Mouse (Mus musculus) neural tube, embryonic 10.5 days (tissue): ENCODE data around the gene Baiap2l1.

Source experiments
- DNase-seq: peaks from one replicate; pipeline ENCODE4 v3.0.0-alpha.2; 2017; ENCODE audit warnings: low spot score; ENCODE audit errors: extremely low spot score

The Baiap2l1 gene

DNA sequence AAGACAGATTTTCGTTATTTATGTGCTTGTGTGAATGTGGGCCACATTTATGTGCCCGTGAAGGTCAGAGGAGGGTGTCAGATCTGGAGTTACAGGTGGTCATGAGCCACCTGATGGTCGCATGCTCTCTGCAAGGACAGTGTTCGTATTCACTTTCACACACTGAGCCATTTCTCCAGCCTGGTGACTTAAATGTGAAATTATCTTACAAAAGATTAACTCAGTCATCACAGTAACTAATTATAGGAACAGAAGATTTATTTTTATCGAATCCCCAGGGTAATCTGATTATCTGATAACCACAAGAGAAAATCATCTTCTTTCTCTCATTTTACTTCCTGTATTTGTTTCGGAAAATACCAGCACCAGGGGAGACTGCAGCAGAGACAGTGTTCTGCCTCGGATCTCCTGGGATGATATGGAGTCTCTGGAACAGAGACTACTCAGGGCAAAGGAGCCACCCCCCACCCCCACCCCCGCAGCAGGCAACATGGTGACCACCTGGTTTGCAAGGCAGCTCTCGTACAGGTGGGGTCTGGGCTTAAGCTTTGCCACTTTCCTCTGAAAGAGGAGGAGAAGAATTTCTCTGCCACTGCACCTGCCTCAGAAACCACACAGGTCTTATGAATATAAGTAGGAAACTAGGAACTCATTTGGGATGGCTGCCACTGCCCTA, 71.2 kb downstream of the Baiap2l1 start:
- DNase-seq: no peak

DNA sequence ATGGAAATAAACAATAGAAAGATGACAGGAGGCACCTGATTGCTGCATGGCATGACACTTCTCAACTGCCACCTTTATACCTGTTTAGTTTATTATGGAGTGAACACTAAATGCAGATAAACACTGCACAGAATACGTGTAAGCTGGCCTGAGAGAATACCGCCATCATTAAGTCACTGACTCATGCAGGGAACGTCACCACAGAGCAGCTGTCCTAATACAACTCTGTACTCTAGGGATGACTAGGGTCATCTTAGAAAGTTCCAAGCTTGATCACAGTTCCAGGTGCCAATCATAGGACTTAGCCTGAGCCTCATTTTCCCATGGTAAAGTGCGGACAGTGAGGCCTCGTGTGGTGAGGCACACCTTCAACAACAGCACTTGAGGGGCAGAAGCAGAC, 73.3 kb downstream of the Baiap2l1 start:
- no peak for DNase-seq

DNA sequence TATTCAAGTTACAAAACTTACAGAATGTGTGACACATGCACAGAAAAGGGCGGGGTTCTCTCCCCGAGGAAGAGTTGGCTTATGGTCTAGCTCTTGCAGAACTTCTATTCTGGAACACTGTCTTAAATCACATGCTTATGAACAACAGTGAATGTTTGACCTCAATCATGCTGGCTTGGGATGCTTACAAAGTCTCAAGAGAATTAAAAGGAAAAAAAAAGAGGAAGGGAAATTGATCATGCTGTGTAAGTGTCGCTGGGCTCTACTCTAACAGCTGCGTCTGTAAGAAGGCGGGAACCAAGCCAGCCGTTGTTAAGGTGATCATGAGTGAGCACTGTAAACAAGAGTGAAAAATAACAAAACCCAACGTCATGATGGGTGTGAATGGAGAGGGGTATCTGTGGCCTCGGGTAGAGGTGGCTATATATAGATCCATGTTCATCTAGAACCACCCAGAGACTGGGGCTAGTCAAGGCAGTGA, 74.3 kb downstream of the Baiap2l1 start:
- no peak for DNase-seq

DNA sequence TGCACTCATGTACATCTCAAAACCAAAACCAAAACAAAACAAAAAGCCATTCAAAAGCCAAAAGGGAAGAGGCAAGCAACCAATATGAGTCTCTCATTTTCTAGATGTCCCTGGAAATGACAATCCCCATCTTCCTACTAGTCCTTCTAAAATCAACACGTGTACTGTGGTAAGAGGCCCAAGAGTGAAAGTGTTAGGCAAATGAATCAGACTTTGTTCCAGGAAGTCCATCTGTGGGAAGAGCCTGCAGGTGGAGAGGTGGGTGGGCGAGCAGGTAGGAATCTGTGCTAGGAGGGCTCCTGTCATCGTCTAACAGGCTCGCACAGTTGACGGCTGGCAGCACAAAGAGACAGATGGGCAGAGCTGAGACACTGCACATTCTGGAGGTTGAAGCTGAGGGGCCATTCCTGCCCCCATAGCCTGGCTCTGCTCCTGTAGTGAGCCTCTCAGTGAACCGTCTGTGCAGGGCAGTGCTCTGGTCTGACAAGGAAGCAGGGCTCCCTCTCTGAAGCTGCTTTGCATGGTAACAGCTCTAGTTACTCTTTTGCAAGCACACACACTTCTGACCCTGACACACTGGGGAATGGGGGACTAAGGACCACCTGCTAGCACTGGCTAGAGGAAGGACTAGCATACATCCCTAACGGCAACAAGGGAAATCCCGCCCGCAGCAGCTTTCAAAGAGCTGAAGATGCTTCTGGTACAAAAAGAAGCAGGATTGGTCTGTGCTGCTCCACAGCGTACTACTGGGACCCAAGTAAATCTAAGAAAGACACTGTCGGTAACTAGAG, 75.2 kb downstream of the Baiap2l1 start:
- DNase-seq: no peak

DNA sequence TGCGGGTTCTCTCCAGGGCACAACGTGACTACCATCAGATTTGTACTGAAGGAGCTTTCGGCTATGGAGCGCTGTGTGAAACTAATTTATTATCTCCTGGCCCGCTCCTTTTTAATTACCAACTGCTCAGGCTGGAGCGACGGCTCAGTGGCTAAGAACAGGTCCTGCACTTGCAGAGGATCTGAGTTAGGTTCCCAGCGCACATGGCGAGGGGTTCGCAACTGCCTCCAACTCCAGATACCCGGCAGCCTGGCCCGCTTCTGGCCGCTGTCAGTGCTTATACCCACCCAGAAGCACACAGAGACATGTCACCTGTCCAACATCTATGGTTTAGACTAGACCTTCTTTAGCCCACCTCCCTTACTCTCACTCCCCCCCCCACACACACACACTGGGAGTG, 78.0 kb downstream of the Baiap2l1 start:
- DNase-seq: no peak

DNA sequence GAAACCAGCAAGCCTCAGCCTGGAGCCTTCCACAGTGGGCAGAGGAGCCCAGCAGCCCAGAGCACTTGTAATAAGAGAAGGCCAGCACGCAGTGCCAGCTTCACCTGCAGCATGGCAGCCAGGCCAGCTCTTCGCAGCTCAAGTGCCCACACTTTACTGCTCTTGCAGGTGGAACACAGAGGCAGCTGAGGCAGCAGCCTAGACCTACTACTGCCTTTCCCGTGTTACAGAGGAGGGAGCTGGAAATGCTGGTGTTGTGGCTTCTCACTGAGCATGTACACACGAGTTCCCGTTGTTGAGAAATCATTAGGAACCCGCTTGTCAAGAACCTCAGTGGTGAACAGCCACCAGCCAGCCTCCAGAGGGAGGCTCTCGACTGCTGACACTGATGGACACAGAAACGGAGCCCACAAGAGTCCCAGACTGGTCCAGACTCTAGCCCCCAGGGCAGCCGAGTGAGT, 78.8 kb downstream of the Baiap2l1 start:
- DNase-seq: no peak

DNA sequence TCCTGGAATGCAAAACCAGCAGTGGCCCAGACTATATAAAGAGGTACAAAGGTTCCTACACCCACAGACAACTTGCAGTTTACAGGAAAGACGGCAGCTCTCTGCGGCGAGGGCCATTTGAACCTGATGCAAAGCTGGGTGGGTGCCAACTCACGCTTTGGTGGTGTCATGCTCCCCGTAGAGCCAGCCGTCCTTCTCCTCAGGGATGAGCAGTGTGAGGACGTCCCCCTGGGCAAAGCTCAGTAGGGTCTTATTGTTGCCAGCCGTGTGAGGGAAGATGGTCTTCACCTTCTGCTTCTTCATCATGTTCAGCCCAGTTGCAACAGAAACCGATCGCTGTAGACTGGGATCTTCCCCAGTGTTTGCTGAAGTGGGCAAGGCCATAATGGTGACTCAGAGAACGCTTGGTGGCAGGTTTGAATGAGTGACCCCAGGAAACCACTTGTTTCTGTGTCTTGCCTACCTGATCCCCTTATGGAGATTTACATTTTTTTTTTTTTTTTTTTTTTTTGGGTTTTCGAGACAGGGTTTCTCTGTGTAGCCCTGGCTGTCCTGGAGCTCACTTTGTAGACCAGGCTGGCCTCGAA, 79.4 kb downstream of the Baiap2l1 start:
- no peak for DNase-seq

DNA sequence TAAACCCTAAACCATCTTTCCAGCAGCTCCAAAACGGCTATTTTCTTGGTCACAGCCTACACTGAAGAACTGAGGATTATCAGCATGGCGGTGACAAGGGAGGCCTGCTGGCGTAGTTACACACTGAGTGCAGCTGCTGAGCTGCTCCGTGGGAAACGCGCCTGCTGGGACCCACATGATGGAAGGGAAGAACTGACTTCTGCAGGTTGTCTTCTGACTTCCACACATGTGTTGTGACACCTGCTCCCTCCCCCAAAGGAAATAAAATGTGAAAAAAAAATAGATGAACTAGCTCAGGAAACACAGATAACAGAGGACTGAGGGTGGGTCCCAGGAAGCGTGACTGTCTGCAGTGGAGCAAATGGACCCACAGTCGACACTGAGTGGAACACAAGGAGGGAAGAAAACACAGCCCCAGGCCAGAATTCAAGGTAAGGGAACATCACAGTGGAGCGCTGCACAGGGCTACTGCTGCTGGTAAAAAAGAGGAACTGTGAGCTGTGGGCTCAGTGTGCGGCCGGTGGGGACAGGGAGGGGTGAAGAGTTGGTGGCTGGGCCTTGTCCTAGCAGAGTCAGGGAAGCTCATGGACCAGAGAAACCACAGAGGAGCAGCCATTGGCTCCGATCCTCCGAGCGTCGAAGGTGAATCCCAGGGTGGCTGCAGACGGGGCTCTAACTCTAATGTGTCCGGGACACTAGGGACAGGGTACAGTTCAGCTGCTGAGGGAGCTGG, 80.8 kb downstream of the Baiap2l1 start:
- DNase-seq: no peak

DNA sequence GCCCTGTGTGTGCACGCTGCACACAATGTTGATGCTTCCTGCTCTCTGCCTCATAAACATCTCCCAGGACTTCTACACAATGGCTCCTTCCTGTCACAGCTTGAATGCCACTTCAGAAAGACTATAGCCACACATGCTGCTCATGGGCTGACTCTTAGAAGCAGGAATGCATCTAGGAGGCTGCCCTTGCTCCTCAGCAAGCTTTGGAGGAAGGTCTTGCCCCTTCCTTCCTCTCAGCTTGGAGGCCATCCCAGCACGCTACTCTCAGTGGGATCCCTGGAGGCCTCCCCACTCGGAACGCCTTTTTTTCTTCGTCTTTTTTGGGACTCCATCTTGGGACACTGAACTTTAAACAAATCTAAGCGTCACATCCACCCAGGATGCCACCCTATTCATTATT, 83.0 kb downstream of the Baiap2l1 start:
- DNase-seq: no peak

DNA sequence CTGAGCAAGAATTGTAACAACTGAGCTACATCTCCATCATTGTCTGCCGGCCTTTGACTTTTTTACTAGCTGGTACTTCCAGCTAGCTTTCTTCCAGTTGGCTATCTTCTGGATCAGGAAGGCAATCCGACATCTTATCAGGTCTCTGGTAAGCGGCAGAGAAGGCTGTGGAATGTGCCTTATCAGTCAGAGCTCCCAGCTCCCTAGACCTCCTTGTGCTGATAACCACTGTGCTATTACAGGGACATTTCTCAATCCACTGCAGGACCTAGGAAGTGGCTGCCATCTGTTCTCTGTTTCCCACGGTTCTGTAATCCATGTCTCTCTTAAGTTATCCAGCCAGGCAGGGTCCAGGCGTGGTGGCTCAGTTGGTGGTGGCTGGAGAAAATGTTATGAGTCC, 86.1 kb downstream of the Baiap2l1 start:
- no peak for DNase-seq

DNA sequence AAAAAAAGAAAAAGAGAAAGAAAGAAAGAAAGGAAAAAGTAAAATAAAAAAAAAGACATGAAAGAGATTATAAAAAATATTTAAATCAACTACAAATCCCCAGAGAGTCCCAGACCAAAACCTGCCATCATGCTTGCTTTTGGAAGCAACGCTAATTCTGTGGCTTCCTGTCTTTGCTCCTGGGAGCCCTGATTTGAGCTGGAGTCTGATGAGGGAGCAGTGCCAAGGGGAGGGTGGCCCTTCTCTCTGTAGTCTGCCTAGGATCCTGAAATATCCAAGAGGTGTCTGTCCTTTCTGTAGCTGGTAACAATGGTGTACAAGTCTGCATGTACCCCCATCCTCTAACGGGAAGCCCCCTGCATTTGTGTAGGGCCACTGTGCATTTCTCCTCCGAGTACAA, 86.8 kb downstream of the Baiap2l1 start:
- DNase-seq: no peak

DNA sequence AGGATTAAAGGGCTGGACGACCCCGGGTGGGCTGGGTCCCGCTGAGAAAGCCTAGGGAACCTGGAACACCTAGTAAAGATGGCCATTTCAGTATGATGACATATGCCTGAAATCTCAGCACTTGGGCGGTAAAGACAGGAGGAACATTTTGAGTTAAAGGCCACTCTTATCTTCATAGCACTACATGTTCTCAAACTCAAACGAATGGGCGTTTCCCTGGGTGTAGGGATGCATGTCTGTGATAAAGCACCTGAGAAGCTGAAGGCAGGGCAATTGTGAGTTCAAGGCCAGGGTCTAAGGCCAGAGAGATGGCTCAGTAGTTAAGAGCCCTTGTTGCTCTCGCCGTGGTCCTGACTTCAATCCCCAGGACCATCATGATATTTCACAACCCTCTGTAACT, 87.5 kb downstream of the Baiap2l1 start:
- no peak for DNase-seq

DNA sequence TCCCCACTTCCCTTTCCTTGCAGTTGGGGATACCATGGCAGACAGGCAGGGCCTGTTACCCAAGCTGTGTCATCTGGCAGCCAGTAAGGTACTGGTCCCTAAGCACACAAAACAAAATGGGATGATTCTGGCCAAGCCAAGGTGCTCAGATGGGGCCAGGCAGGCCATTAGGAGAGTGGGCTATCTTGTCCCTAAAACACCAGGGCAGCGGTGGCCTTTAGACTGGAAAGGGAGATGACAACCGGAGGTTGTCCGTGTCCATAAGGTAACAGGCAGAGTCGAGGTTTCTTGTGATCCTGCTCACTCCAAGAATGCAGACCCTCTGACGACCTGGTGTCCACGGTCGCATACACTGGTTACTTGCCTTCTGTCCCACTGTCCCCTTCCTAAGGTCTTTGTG, 88.0 kb downstream of the Baiap2l1 start:
- DNase-seq: no peak

DNA sequence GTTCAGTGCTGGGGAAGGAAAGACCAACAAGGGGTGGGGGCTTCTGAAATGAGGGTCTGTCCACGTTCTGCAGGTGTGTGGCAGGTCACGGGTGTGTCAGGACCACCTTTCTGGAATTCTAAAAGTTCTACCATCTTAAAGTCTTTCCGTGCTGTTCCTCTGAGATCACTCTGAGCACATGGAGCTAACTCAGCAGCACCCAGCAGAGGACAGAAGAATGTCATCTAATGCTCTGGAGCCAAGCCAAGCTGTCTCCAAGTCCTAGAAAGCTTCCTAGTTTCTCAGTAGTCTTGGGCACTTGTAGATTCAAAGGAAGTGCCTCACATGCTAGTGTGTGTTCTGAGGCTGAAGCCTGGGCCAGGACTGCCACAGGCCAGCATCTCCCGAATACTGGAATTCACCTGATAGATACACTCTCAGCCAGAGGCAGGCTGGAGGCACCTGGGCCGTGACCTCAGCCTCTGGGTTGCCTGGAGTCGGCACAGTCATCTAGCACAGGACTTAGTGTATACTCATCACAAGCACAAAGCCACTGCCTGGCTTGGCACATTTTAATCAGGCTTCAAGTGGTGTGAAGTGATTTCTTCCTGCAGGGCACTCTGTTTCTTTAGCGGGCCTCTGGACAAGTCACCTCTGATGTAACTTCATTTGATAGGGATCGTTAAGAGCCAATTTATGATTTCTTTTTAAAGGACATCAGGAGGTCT, 90.2 kb downstream of the Baiap2l1 start:
- DNase-seq: no peak

DNA sequence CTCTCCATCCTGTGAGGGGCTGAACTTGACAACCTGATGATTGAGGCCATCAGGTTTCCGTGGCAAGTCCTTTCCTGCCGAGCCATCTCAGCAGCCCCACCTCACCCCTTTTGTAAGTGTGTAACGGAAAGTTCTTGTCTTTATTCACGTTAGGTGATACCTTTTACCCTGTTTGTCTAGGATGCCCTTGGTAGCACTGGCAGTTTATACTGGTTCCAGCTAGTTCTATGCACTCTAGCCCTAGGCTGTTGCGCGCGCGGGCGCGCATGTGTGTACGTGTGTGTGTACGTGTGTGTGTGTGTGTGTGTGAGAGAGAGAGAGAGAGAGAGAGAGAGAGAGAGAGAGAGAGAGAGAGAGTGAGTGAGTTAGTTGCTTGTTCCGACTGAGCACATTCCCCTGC, 94.4 kb downstream of the Baiap2l1 start:
- DNase-seq: no peak

DNA sequence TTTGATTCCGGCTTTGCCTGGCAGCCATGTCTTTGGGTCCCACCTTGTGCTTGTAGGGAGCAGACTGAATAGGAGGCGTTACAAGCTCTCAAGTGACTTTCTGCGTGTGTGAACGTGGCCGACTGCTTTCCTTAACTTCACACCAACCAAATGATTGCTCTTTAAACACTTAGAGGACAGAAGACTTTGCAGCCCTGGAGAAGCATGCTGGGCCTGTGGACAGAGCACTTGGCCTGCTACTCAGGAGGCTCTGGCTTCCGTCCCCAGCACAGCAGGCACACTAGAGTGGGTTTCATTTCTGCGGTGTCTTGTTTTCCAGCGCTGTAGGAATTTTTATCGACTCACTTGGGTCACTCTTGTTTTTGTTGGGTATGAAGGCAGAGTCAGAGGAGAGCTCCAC, 94.8 kb downstream of the Baiap2l1 start:
- DNase-seq: no peak

DNA sequence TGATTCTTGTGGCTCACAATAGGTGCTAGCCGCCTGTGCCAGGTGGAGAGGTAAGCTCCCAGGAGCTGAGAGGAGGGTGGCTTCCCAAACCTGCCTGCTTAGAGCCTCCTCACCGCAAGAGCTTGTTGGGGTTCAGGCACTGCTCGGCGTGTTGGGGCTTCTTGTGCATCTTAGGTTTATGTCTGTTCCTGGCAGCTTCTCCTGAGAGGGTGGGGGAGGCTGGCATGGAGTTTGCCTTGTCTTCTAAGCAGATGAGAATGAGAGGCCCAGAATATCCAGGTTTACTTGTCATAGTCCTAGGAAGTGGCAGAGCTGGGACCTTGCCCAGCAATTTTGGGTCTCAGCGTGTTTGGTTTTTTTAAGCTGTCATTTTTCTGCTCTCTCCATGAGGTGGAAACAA, 96.1 kb downstream of the Baiap2l1 start:
- DNase-seq: no peak

DNA sequence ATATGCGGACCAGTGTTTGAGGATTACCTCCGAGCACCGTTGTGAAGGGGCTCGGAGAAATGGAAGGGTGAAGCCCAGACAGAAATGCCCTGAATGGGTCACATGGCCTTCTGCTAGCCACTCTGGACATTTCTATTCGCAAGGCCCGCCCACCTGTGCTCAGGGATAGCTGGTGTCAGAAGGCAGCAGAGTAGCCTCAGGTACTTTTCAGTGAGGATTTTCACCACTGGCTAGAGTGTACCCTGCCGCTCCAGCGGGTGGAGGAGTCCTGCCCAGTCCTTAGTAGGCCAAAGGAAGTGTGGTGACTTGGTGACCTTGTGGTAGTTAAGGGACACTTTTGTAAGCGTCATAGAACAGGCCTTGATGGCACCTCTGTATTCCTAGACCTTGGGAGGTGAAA, 96.6 kb downstream of the Baiap2l1 start:
- no peak for DNase-seq

DNA sequence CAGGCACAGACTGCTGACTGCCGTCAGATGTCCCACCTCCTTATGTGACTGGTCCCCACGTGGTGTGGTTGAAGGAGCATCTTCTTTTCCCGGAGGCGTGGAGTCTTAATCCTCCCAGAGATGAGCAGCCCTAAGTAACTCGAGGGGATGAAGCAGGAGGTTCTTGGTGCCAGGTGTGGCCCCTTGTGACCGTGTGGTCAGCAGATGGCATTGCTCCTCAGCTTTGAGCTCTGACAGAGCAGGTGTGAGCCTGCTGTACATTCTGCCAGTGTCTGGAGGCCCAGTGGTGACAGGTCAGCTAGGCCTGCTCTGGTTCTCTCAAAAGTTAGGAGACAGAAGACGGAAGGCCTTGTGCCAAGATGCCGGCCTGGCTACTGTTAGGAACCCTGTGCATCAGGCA, 97.4 kb downstream of the Baiap2l1 start:
- DNase-seq: no peak

DNA sequence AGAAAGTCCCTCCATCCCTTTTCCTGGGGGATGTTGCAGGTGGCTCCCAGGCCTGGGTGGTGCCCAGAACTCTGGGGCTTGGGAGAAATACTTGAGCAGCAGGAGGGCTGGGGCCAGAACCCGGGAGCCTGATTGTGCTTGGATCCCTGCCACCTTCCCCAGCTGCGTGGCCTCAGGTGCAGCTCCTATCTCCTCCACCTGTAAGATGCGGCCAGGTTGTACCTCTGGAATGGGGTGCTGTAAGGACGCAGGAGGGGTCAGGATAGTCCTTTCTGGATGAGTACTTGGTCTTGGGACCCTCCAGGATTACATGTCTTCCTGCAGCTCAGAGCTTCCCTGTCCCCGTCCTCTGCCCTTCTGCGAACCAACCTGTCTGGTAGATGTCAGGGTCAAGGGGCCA, 98.7 kb downstream of the Baiap2l1 start:
- no peak for DNase-seq

DNA sequence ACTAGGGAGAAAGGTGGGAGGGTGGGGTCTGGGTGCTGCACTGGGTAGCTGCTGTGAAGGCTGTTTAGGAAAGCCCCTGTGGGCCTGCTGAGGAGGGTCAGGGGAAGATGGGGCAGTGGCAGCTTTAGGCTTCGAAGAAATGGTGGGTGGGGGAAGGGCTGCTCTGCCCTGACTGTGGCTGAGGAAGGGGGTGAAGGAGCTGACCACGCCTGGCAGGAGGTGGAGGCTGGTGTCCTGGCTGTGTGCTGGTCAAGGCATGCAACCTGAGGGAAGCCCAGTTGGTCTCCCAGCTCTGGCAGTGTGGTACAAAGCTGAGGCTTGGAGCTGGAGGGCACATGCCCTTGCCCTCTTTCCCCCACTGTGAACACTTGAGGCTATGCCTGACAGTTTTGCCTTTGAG, 99.2 kb downstream of the Baiap2l1 start:
- no peak for DNase-seq
